Mouse (Mus musculus): ENCODE data around the gene Klhl20.

DNA sequence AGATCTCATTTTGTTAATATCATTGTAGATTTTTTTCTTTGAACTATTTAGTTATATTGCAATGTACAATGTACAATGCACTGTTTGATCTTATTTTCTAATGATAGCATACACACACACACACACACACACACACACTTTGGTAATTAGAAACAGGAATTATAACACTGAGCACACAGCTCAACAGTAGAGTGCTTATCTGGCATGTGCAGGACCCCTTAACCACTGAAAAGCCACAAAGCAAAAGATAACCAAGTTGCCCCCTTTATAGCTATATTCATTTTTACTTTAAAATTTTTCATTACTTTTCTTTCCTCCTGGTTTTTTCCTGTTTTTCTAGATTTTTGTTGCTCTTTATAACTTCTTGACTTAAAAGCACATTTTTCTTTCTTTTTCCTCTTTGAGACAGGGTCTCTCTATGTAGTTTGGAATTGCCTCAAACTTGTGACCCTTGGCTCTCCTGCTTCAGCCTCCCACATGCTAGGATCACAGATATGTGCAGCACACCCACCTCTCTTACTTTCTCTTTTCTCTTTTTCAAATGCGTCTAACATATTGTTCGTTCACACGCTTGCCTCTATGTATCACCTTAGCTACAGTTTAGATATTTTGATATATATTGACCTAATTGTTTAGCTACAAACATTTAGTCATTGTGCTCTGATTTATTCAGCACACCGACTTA, 31.4 kb downstream of the Klhl20 start:
- TF ChIP-seq CTCF (IDR thresholded peaks at IDR 0.05; ENCODE audit: borderline replicate concordance, insufficient read depth, low read length) (no peak), POLR2A (IDR thresholded peaks at IDR 0.05; ENCODE audit: low read depth, low read length) (no peak)
